ENCODE assay signal across 26 mouse cellular contexts in genomic region chr17:44807031-44807430, GRCm38 (mm10). TPM values are rescaled to one million over a fixed set of nuclear protein-coding genes. Genes with fewer than 3 reads are reported as not detected.
DNase-seq lines count a peak whose midpoint lies in the region; ATAC-seq lines count a peak whose summit lies in the region.
"Had no signal": no experiment of that assay in that cellular context is flagged by ENCODE, and none has a peak within 500 bp of the region (broad histone marks: within the 10 kb centered on the region; RNA-seq: fewer than 3 reads in every experiment).

No protein-coding gene starts in this region.

- H3K4me2 ChIP-seq in midbrain, embryonic 11.5 days, result no peak overlapping the region
- no peak overlapping the region for H3K4me2 ChIP-seq in midbrain, embryonic 13.5 days (replicated peaks)
- H3K4me2 ChIP-seq in embryonic facial prominence, embryonic 14.5 days (ENCODE audit: low read depth, low read length), result peak overlapping the region; percentile 16; the same call in 1 of the 2 replicates
- H3K4me2 ChIP-seq in intestine, embryonic 15.5 days (replicated peaks), result no peak overlapping the region
- H3K4me2 ChIP-seq: embryonic facial prominence, embryonic 12.5 days; forebrain, embryonic 12.5 days; forebrain, embryonic 15.5 days; heart, embryonic 12.5 days; heart, embryonic 15.5 days; hindbrain, embryonic 13.5 days had no signal

- 98% methylated on average over 1 of the region's 1 CpGs for WGBS in midbrain, embryonic 11.5 days
- 85% methylated on average over 1 of the region's 1 CpGs for WGBS in midbrain, embryonic 13.5 days
- 83% methylated on average over 1 of the region's 1 CpGs for WGBS in embryonic facial prominence, embryonic 14.5 days
- WGBS in intestine, embryonic 15.5 days, result 84% methylated on average over 1 of the region's 1 CpGs

- H3K36me3 ChIP-seq in midbrain, embryonic 11.5 days (ENCODE audit: control insufficient read depth, insufficient read depth, low read length), result no peaks in the 10 kb centered on the region
- no peaks in the 10 kb centered on the region for H3K36me3 ChIP-seq in midbrain, embryonic 13.5 days
- no peaks in the 10 kb centered on the region for H3K36me3 ChIP-seq in embryonic facial prominence, embryonic 14.5 days (ENCODE audit: control insufficient read depth, insufficient read depth, low read length)
- H3K36me3 ChIP-seq in intestine, embryonic 15.5 days, result no peaks in the 10 kb centered on the region
- H3K36me3 ChIP-seq: embryonic facial prominence, embryonic 12.5 days; forebrain, embryonic 12.5 days; forebrain, embryonic 15.5 days; heart, embryonic 12.5 days; heart, embryonic 15.5 days; hindbrain, embryonic 10.5 days; hindbrain, embryonic 13.5 days had no signal

- H3K27ac ChIP-seq in midbrain, embryonic 11.5 days (ENCODE audit: low read depth, low read length), result no peak overlapping the region
- no peak overlapping the region for H3K27ac ChIP-seq in midbrain, embryonic 13.5 days
- 0 out of 2 replicates have a peak overlapping the region, but pooled peaks have one; percentile 18 for H3K27ac ChIP-seq in embryonic facial prominence, embryonic 14.5 days (replicated peaks; ENCODE audit: low read depth, low read length)
- H3K27ac ChIP-seq in intestine, embryonic 15.5 days, result no peak overlapping the region
- H3K27ac ChIP-seq: embryonic facial prominence, embryonic 12.5 days; forebrain, embryonic 12.5 days; forebrain, embryonic 15.5 days; heart, embryonic 15.5 days; hindbrain, embryonic 10.5 days; hindbrain, embryonic 13.5 days had no signal

- H3K27me3 ChIP-seq in midbrain, embryonic 11.5 days (ENCODE audit: control insufficient read depth, insufficient read depth, low read length), result no peaks in the 10 kb centered on the region
- no peaks in the 10 kb centered on the region for H3K27me3 ChIP-seq in midbrain, embryonic 13.5 days
- no peaks in the 10 kb centered on the region for H3K27me3 ChIP-seq in embryonic facial prominence, embryonic 14.5 days (replicated peaks; ENCODE audit: control insufficient read depth, insufficient read depth, low read length)
- no peaks in the 10 kb centered on the region for H3K27me3 ChIP-seq in intestine, embryonic 15.5 days (replicated peaks)
- H3K27me3 ChIP-seq: embryonic facial prominence, embryonic 12.5 days; forebrain, embryonic 12.5 days; forebrain, embryonic 15.5 days; heart, embryonic 12.5 days; heart, embryonic 15.5 days; hindbrain, embryonic 13.5 days had no signal

- peak; percentile 74 for DNase-seq in midbrain, embryonic 11.5 days (ENCODE audit: low spot score, missing footprints)
- no peak for DNase-seq in embryonic facial prominence, embryonic 14.5 days (ENCODE audit: low spot score)
- DNase-seq: adrenal gland, adult 8-10 months; adrenal gland, postnatal 25 days; cerebellum, adult 11-12 months; cerebellum, adult 8-10 months; cerebellum, postnatal 10 days; cerebellum, postnatal 36 days; gastrocnemius, postnatal 25 days; heart, adult 18-20 months; heart, postnatal 10 days; heart, postnatal 36 days had no signal

- H3K4me1 ChIP-seq in midbrain, embryonic 11.5 days (ENCODE audit: control insufficient read depth, insufficient read depth, low read length), result no peaks in the 10 kb centered on the region
- no peaks in the 10 kb centered on the region for H3K4me1 ChIP-seq in midbrain, embryonic 13.5 days (replicated peaks)
- peaks cover 12% of the 10 kb centered on the region for H3K4me1 ChIP-seq in embryonic facial prominence, embryonic 14.5 days (ENCODE audit: control insufficient read depth, insufficient read depth, low read length)
- H3K4me1 ChIP-seq in intestine, embryonic 15.5 days (replicated peaks), result no peaks in the 10 kb centered on the region
- H3K4me1 ChIP-seq: forebrain, embryonic 12.5 days; forebrain, embryonic 15.5 days; heart, embryonic 12.5 days; heart, embryonic 15.5 days; hindbrain, embryonic 10.5 days; hindbrain, embryonic 13.5 days had no signal

- no peak overlapping the region for H3K4me3 ChIP-seq in midbrain, embryonic 11.5 days (ENCODE audit: low read depth, low read length)
- H3K4me3 ChIP-seq in midbrain, embryonic 13.5 days (replicated peaks), result no peak overlapping the region
- H3K4me3 ChIP-seq in embryonic facial prominence, embryonic 14.5 days (ENCODE audit: low read depth, low read length), result no peak overlapping the region
- H3K4me3 ChIP-seq in intestine, embryonic 15.5 days (replicated peaks), result no peak overlapping the region
- H3K4me3 ChIP-seq: embryonic facial prominence, embryonic 12.5 days; forebrain, embryonic 12.5 days; forebrain, embryonic 15.5 days; heart, embryonic 12.5 days; heart, embryonic 15.5 days; hindbrain, embryonic 10.5 days; hindbrain, embryonic 13.5 days had no signal

- H3K9ac ChIP-seq in midbrain, embryonic 11.5 days (ENCODE audit: low read length), result no peak overlapping the region
- no peak overlapping the region for H3K9ac ChIP-seq in midbrain, embryonic 13.5 days (replicated peaks)
- H3K9ac ChIP-seq in embryonic facial prominence, embryonic 14.5 days (ENCODE audit: low read depth, low read length), result no peak overlapping the region
- no peak overlapping the region for H3K9ac ChIP-seq in intestine, embryonic 15.5 days
- H3K9ac ChIP-seq: embryonic facial prominence, embryonic 12.5 days; forebrain, embryonic 12.5 days; forebrain, embryonic 15.5 days; heart, embryonic 12.5 days; heart, embryonic 15.5 days; hindbrain, embryonic 13.5 days had no signal

- ATAC-seq in midbrain, embryonic 11.5 days (ENCODE audit: low FRiP score), result no peak
- no peak for ATAC-seq in midbrain, embryonic 13.5 days
- ATAC-seq in embryonic facial prominence, embryonic 14.5 days (ENCODE audit: low read depth), result no peak
- ATAC-seq in megakaryocyte progenitor cell, adult 5-6 weeks (replicated peaks; ENCODE audit: poor library complexity), result peak; percentile 54
- ATAC-seq in intestine, embryonic 15.5 days, result no peak
- no peak for ATAC-seq in inflammation-experienced regulatory T-cells, adult 6 months
- ATAC-seq: activated CD4-positive, CD25-positive, alpha-beta regulatory T cell, adult 4 months; CD4-positive, CD25-positive, alpha-beta regulatory T cell, adult 4 months; forebrain, embryonic 15.5 days; hindbrain, embryonic 16.5 days had no signal

- H3K9me3 ChIP-seq in midbrain, embryonic 11.5 days (ENCODE audit: control insufficient read depth, low read length), result no peaks in the 10 kb centered on the region
- H3K9me3 ChIP-seq in midbrain, embryonic 13.5 days, result no peaks in the 10 kb centered on the region
- H3K9me3 ChIP-seq in embryonic facial prominence, embryonic 14.5 days (ENCODE audit: control insufficient read depth, low read length), result no peaks in the 10 kb centered on the region
- H3K9me3 ChIP-seq in intestine, embryonic 15.5 days, result no peaks in the 10 kb centered on the region
- H3K9me3 ChIP-seq: embryonic facial prominence, embryonic 12.5 days; forebrain, embryonic 12.5 days; forebrain, embryonic 15.5 days; heart, embryonic 12.5 days; heart, embryonic 15.5 days; hindbrain, embryonic 10.5 days; hindbrain, embryonic 13.5 days had no signal

RNA-seq across cellular contexts. Expression of gene Runx2, which starts 7.6 kb away (rescaled TPM):
- polyA plus RNA-seq in midbrain, embryonic 11.5 days (2014; fragmentation: Nextera tagmentation; extraction: Ambion mirVana), result 0.46 and 0.81 TPM in 2 replicates
- 0.14 and 0.77 TPM in 2 replicates for polyA plus RNA-seq in midbrain, embryonic 13.5 days (2015; fragmentation: Nextera tagmentation; extraction: Ambion mirVana)
- polyA plus RNA-seq in embryonic facial prominence, embryonic 14.5 days (2014; fragmentation: Nextera tagmentation; extraction: Ambion mirVana), result 26.4 and 28.9 TPM in 2 replicates
- 52.4 and 54.9 TPM in 2 replicates for total RNA-seq in megakaryocyte progenitor cell, adult 5-6 weeks (2015)
- 7.8 and 10.7 TPM in 2 replicates for total RNA-seq in megakaryocyte progenitor cell, adult 5-6 weeks (2017)
- polyA plus RNA-seq in intestine, embryonic 15.5 days (2015; fragmentation: Nextera tagmentation; extraction: Ambion mirVana), result 0.68 and 1.2 TPM in 2 replicates
- 10 to 100 TPM in 1 of 3 experiments, 1 to 10 TPM in 2; 6.2 to 21.3 (median 8.4) TPM for polyA plus RNA-seq in inflammation-experienced regulatory T-cells, adult 6 months (2017; shearing (Covaris generic))

RNA-seq across cellular contexts. Expression of gene Supt3, which starts 30.1 kb away (rescaled TPM):
- polyA plus RNA-seq in midbrain, embryonic 11.5 days (2014; fragmentation: Nextera tagmentation; extraction: Ambion mirVana), result 27.0 and 33.6 TPM in 2 replicates
- 19.0 and 20.0 TPM in 2 replicates for polyA plus RNA-seq in midbrain, embryonic 13.5 days (2015; fragmentation: Nextera tagmentation; extraction: Ambion mirVana)
- polyA plus RNA-seq in embryonic facial prominence, embryonic 14.5 days (2014; fragmentation: Nextera tagmentation; extraction: Ambion mirVana), result 17.6 and 19.8 TPM in 2 replicates
- 26.2 and 37.9 TPM in 2 replicates for total RNA-seq in megakaryocyte progenitor cell, adult 5-6 weeks (2015)
- 13.6 and 16.2 TPM in 2 replicates for total RNA-seq in megakaryocyte progenitor cell, adult 5-6 weeks (2017)
- 17.6 and 18.6 TPM in 2 replicates for polyA plus RNA-seq in intestine, embryonic 15.5 days (2015; fragmentation: Nextera tagmentation; extraction: Ambion mirVana)
- polyA plus RNA-seq in inflammation-experienced regulatory T-cells, adult 6 months (2017; shearing (Covaris generic)), result 10 to 100 TPM; 15.4 to 27.4 (median 18.5) TPM
